Mouse (Mus musculus) thymus, adult 2 months (tissue): ENCODE results near the gene Lcn5. TPM values are rescaled to one million over a fixed set of nuclear protein-coding genes. Genes with fewer than 3 reads are reported as not detected.

Experiments
- DNase-seq: peaks from one replicate; pipeline ENCODE4 v3.0.0; 2021
- H3K27ac ChIP-seq: fragments of 200-500 bp; 2 replicates; pipeline ENCODE4 v1.5.1; 2012; ENCODE audit warnings: low read length, control low read depth; ENCODE audit not compliant: control insufficient read depth, insufficient read depth
- H3K27me3 ChIP-seq: fragments of 200-500 bp; 2 replicates; pipeline ENCODE4 v1.6.1; 2012; ENCODE audit warnings: mild to moderate bottlenecking, low read length, moderate library complexity, mixed read lengths; ENCODE audit not compliant: control insufficient read depth, insufficient read depth
- H3K36me3 ChIP-seq: fragments of 200-500 bp; 2 replicates; pipeline ENCODE4 v1.6.1; 2012; ENCODE audit warnings: mild to moderate bottlenecking, low read length, moderate library complexity; ENCODE audit not compliant: control insufficient read depth, insufficient read depth
- H3K4me1 ChIP-seq: fragments of 200-500 bp; replicated peaks from 2 replicates; pipeline ENCODE4 v1.6.1; 2012; ENCODE audit warnings: low read length; ENCODE audit not compliant: control insufficient read depth, insufficient read depth
- H3K4me3 ChIP-seq: fragments of 200-500 bp; 2 replicates; pipeline ENCODE4 v1.5.1; 2012; ENCODE audit warnings: mild to moderate bottlenecking, low read length, control low read depth, moderate library complexity; ENCODE audit not compliant: control insufficient read depth, insufficient read depth
- CTCF ChIP-seq: fragments of 200-500 bp; IDR thresholded peaks from 2 replicates; pipeline ENCODE4 v1.5.1; 2012; ENCODE audit warnings: mild to moderate bottlenecking, control low read depth, low read length, moderate library complexity, borderline replicate concordance; ENCODE audit not compliant: control insufficient read depth, poor library complexity, insufficient read depth; ENCODE audit errors: extremely low read depth
- POLR2A ChIP-seq: fragments of 200-500 bp; IDR thresholded peaks from 2 replicates; pipeline ENCODE4 v1.6.1; 2012; ENCODE audit warnings: mild to moderate bottlenecking, low read length, control low read depth, moderate library complexity; ENCODE audit not compliant: control insufficient read depth, poor library complexity, insufficient read depth; ENCODE audit errors: extremely low read depth
- WGBS: fragments of 180-500 bp; shearing (Covaris S2); methylation state at CpG from one replicate; pipeline ENCODE4 v1.1.7; 2018; 5-methylcytosine and 5-hydroxymethylcytosine counted together
- polyA plus RNA-seq: library from polyadenylated mRNA; depleted of rRNA; stranded (reverse); fragments of >200 nt; gene quantifications from 2 replicates; pipeline ENCODE4 v1.2.3, GENCODE M21; 2012

Lcn5 gene
- polyA plus RNA-seq, 1 experiment = not detected

DNA sequence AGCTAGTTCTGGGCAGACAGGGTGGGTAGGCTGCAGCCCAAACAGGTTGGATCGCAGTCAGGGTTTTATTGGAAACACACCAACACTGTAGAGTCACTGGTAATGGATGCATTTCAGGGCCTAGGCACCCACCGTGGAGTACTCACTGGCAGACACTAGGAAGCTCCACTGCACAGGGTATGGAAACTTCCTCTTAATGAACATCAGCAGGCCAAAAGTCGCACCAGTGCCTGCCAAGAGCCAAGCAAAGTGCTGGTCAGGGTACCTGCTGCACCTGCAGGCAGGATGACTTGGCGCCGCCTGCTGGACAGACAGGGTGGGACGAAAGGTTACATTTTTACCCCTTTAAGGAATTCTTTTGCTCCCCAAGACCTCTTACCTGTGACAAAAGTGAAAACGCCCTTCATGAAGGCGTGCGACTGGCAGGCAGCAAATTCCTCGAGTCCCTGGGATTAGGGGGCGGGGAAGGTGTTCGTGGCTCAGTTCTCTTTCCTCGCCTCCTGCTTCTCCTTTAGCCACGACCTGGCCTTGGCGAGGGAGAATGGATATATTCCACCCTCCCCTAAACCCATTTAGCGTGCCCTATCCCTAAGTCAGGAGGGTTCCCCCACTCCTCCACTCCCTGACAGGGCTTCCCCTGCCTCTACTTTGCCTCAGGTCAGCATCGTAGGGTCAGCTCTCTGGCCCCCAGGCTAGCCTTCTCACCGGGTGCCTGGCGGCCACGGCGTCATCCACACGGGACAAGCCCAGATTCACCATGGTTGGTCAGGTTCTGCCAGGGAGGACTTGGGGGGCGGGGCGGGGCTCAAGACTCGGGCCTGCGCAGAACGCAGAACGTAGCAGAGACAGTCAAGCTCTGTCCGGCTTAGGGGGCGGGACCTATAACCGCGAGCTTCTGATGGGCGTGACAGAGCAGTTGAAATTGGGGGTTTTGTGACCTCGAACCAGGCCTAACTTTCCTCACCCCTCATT, 36.2 kb upstream of the Lcn5 start, which contains the start of gene Tmem141:
Gene Tmem141 (minus strand): TSS at position 777 of the 972 bp plus-strand sequence.
- DNase-seq = peak; percentile 69
- Histone ChIP-seq H3K4me3 (no peak within 1 kb of the TSS), H3K27me3 (no peaks in the 10 kb centered on the region; the same call in 1 of the 2 replicates), H3K4me1 (peaks cover 17% of the 10 kb centered on the region), H3K27ac (no peak within 1 kb of the TSS), H3K36me3 (no peaks in the 10 kb centered on the region)
- TF ChIP-seq POLR2A = no peak
- TF ChIP-seq CTCF = peak; percentile 79
- WGBS = 22% methylated on average over 34 of the region's 34 CpGs

DNA sequence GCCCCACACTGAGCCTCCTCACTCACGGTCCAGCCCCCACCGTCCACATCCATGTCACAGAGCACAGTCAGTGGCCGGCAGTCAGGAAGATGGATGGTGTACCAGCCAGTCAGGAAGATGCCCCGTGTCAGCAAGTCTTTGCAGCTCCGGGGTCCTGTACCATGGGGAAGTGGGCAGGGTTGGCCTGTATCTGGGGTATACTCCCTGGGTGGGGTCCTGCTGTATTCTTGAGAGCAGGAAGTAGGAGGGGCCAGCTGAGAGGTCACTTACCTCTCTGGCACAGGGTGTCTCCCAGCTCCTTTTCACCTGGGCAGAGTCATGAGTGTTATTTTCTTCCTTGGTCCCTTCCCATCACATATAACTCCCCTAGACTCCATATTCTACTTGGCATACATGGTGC, 31.8 kb upstream of the Lcn5 start:
- Histone ChIP-seq H3K27me3 (no peaks in the 10 kb centered on the region; the same call in 1 of the 2 replicates), H3K36me3 (no peaks in the 10 kb centered on the region), H3K4me3 (no peak overlapping the region), H3K4me1 (peaks cover 7% of the 10 kb centered on the region), H3K27ac (no peak overlapping the region)
- no peak for DNase-seq
- no peak for TF ChIP-seq POLR2A
- no peak for TF ChIP-seq CTCF
- WGBS = 39% methylated on average over 5 of the region's 5 CpGs

DNA sequence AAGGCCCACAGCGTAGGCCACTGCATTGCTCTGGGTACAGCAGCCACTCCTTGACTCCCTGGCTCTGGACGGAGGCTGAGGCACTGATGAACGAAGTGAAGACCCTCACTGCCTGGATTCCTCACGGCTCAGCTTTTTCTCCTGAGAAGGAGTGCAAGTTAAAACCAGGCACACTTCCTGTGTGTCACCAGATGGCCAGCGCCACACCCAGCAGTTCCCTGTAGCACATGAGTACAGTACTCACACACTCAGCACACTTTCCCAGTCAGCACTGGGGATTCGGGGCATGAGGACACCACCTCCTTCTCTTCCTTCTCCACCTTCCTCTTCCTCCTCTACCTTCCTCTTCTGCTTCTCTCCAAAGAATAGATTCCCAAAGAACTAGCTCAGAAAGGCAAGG, 29.9 kb upstream of the Lcn5 start, which contains the start of gene Fcna:
Gene Fcna (minus strand): TSS at position 220 of the 400 bp plus-strand sequence.
- Histone ChIP-seq H3K4me3 (no peak within 1 kb of the TSS), H3K27me3 (no peaks in the 10 kb centered on the region; the same call in 1 of the 2 replicates), H3K4me1 (no peaks in the 10 kb centered on the region), H3K27ac (no peak within 1 kb of the TSS), H3K36me3 (no peaks in the 10 kb centered on the region)
- no peak for DNase-seq
- WGBS = 81% methylated on average over 6 of the region's 6 CpGs
- TF ChIP-seq POLR2A (no peak), CTCF (no peak)

DNA sequence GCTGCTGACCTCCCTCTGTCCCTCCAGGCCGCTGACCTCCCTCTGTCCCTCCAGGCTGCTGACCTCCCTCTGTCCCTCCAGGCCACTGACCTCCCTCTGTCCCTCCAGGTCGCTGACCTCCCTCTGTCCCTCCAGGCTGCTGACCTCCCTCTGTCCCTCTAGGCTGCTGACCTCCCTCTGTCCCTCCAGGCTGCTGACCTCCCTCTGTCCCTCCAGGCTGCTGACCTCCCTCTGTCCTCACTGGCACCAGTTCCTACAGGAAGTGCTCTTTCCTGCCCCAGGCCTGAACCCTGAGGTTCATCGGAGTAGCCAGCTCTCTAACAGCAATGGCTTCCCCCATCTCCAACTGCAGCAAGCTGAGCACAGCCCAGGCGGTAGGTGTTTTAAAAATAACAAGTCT, 29.0 kb upstream of the Lcn5 start:
- no peaks in the 10 kb centered on the region for H3K4me1 ChIP-seq
- H3K4me3 ChIP-seq = no peak overlapping the region
- WGBS = 76% methylated on average over 4 of the region's 4 CpGs
- no peak for DNase-seq
- no peak overlapping the region for H3K27ac ChIP-seq
- TF ChIP-seq POLR2A = no peak
- no peak for TF ChIP-seq CTCF
- no peaks in the 10 kb centered on the region for H3K27me3 ChIP-seq
- H3K36me3 ChIP-seq = no peaks in the 10 kb centered on the region

DNA sequence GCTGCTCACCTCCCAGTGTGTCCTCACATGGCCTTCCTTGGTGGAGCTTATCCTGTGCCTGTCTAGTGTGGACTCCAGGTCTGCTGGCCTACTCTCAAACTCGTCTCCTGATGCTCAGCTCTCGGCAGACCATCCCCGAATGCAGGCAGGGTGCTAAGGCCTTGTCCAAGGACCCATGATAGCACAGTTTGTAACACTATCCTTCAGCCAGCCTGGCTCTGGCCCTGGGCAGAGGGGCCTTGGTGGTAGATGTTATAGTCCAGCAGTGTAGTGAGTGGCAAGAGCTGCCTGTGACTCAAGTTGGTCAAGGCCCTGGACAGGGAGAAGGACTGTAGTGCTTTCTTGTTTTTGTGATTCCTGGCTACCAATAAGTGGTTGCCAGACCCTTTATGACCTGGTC, 24.1 kb upstream of the Lcn5 start:
- Histone ChIP-seq H3K4me3 (no peak overlapping the region), H3K27ac (no peak overlapping the region), H3K36me3 (no peaks in the 10 kb centered on the region), H3K4me1 (no peaks in the 10 kb centered on the region), H3K27me3 (no peaks in the 10 kb centered on the region)
- TF ChIP-seq CTCF = no peak
- no peak for TF ChIP-seq POLR2A
- WGBS = 91% methylated on average over 3 of the region's 3 CpGs
- no peak for DNase-seq

DNA sequence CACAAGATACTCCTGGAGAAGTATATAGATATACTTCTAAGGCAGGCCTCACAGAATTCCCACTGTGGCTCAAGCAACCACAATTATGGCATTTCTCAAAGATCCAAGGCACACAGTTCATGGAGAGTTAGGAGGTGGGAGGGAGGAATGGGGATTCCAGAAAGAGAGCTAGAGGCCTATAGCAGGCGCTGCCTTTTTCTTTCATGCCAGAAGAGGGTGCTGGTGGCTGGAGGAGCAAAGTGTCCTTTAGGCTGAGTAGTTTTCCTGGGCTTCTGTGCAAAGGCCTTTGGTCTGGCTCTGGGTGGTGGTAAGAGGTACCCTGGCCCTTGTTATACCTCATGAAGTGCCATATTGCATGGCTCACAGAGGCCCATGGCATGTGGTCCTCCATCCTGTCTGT, 23.7 kb upstream of the Lcn5 start:
- no peak overlapping the region for H3K27ac ChIP-seq
- H3K4me3 ChIP-seq = no peak overlapping the region
- TF ChIP-seq POLR2A = no peak
- no peak for TF ChIP-seq CTCF
- H3K36me3 ChIP-seq = no peaks in the 10 kb centered on the region
- no peak for DNase-seq
- 100% methylated on average over 1 of the region's 1 CpGs for WGBS
- H3K4me1 ChIP-seq = no peaks in the 10 kb centered on the region
- no peaks in the 10 kb centered on the region for H3K27me3 ChIP-seq
